Mouse (Mus musculus): ENCODE measurements around the gene Sit1.

Sit1 gene

GRCm38 (mm10) chr4:43470301-43470700 lies 13.2 kb downstream of the Sit1 start:
- no peak for DNase-seq (ENCODE audit: low spot score in 2 of 2)

- no peak for DNase-seq (ENCODE audit: low spot score in 2 of 2)
These were observed 16.7 kb downstream of the Sit1 start for GRCm38 (mm10) chr4:43466872-43467271.

- DNase-seq (ENCODE audit: low spot score in 2 of 2), result no peak
These were observed 17.6 kb downstream of the Sit1 start for GRCm38 (mm10) chr4:43465935-43466334.

- no peak for DNase-seq (ENCODE audit: low spot score in 2 of 2)
These were observed 20.4 kb downstream of the Sit1 start for GRCm38 (mm10) chr4:43463102-43463501.

GRCm38 (mm10) chr4:43457124-43457523 lies 26.4 kb downstream of the Sit1 start:
- DNase-seq (ENCODE audit: low spot score in 2 of 2), result no peak

GRCm38 (mm10) chr4:43456470-43456869 lies 27.1 kb downstream of the Sit1 start:
- no peak for DNase-seq (ENCODE audit: low spot score in 2 of 2)

- DNase-seq (ENCODE audit: low spot score in 2 of 2), result no peak
These were observed 29.3 kb downstream of the Sit1 start, which contains the start of gene Cd72 for GRCm38 (mm10) chr4:43454041-43454836. Gene Cd72, minus strand, starts transcription at chr4:43454628.

GRCm38 (mm10) chr4:43453413-43453812 lies 30.1 kb downstream of the Sit1 start:
- DNase-seq (ENCODE audit: low spot score in 2 of 2), result no peak

- DNase-seq (ENCODE audit: low spot score in 2 of 2), result no peak
These were observed 31.2 kb downstream of the Sit1 start for GRCm38 (mm10) chr4:43452315-43452714.

GRCm38 (mm10) chr4:43448554-43448953 lies 35.0 kb downstream of the Sit1 start:
- DNase-seq (ENCODE audit: low spot score in 2 of 2), result no peak

GRCm38 (mm10) chr4:43447251-43447650 lies 36.3 kb downstream of the Sit1 start:
- DNase-seq (ENCODE audit: low spot score in 2 of 2), result no peak

- DNase-seq (ENCODE audit: low spot score in 2 of 2), result no peak
These were observed 40.0 kb downstream of the Sit1 start for GRCm38 (mm10) chr4:43443511-43443910.

GRCm38 (mm10) chr4:43442456-43443361 lies 40.8 kb downstream of the Sit1 start:
- DNase-seq (ENCODE audit: low spot score in 2 of 2), result peak; percentile 47 to 60

- DNase-seq (ENCODE audit: low spot score in 2 of 2), result peak; percentile 98 to 100
These were observed 41.5 kb downstream of the Sit1 start for GRCm38 (mm10) chr4:43442044-43442443.

- DNase-seq (ENCODE audit: low spot score in 2 of 2), result no peak
These were observed 41.9 kb downstream of the Sit1 start, which contains the start of gene Tesk1 for GRCm38 (mm10) chr4:43441639-43442038. Gene Tesk1, plus strand, starts transcription at chr4:43441939.

- DNase-seq (ENCODE audit: low spot score in 2 of 2), result no peak
These were observed 50.7 kb downstream of the Sit1 start for GRCm38 (mm10) chr4:43432832-43433231.

Measured in frontal cortex, postnatal 25 days (tissue).